Mouse (Mus musculus) spleen, adult 10 weeks (tissue): Measurements from ENCODE around the gene Gzmf. TPM values are rescaled to one million over a fixed set of nuclear protein-coding genes. Genes with fewer than 3 reads are reported as not detected.

Source experiments
- polyA plus RNA-seq: library from polyadenylated mRNA; stranded (reverse); fragments of 350-450 nt; fragmentation: Illumina TruSeq; extraction: RNeasy Lipid Tissue Mini Kit (QIAGEN cat#74804); gene quantifications from one replicate; pipeline ENCODE4 v1.2.3, GENCODE M21; 2015; ENCODE audit warnings: low replicate concordance; ENCODE audit not compliant: insufficient read depth

Gzmf gene
- polyA plus RNA-seq, result not detected

GRCm38 (mm10) chr14:56211317-56211716 is at the start of gene Gzmf:
Gzmf (minus strand) TSS chr14:56211417.

GRCm38 (mm10) chr14:56234556-56234955 is 23.3 kb upstream of the Gzmf start, which contains the start of gene Gzmc:
Gzmc (minus strand) TSS chr14:56234656.

GRCm38 (mm10) chr14:56174499-56174898 is 36.7 kb downstream of the Gzmf start, which contains the start of gene Gzmn:
Gzmn (minus strand) TSS chr14:56174599.

GRCm38 (mm10) chr14:56159479-56159878 is 51.7 kb downstream of the Gzmf start, which contains the start of gene Gzmg:
Gzmg (minus strand) TSS chr14:56159579.

Other genes starting within 250 kb of the Gzmf start
- gene Mcpt1, start 193.4 kb downstream of the Gzmf start, polyA plus RNA-seq, result not detected
- gene Mcpt9, start 180.9 kb downstream of the Gzmf start, polyA plus RNA-seq, result not detected
- gene Mcpt2, start 169.4 kb downstream of the Gzmf start, polyA plus RNA-seq, result 0.32 TPM
- 3.9 TPM for gene Mcpt4, start 149.1 kb downstream of the Gzmf start, polyA plus RNA-seq
- 0.79 TPM for gene Mcpt8, start 126.1 kb downstream of the Gzmf start, polyA plus RNA-seq
- gene Ctsg, start 108.8 kb downstream of the Gzmf start, polyA plus RNA-seq, result 0.68 TPM
- gene Gzme, start 90.8 kb downstream of the Gzmf start, polyA plus RNA-seq, result not detected
- not detected for gene Gzmd, start 78.8 kb downstream of the Gzmf start, polyA plus RNA-seq
- not detected for gene Gzmg, start 51.8 kb downstream of the Gzmf start, polyA plus RNA-seq
- not detected for gene Gzmn, start 36.8 kb downstream of the Gzmf start, polyA plus RNA-seq
- gene Gzmc, start 23.2 kb upstream of the Gzmf start, polyA plus RNA-seq, result 0.48 TPM
- 8.5 TPM for gene Gzmb, start 50.8 kb upstream of the Gzmf start, polyA plus RNA-seq
- gene Atp12a, start 153.7 kb upstream of the Gzmf start, polyA plus RNA-seq, result not detected
- 0.54 TPM for gene Rnf17, start 191.2 kb upstream of the Gzmf start, polyA plus RNA-seq